Mouse (Mus musculus): ENCODE measurements at regions not wholly inside any gene's neighbourhood (a gene's known extent, or its start where the extent isn't known, plus 50 kb on each side); places are given as distances from the start of the nearest gene placed in this dataset.

- H3K4me3 ChIP-seq (ENCODE audit: low read length): no peak overlapping the region
- ATAC-seq (replicated peaks; ENCODE audit: extremely low read depth, insufficient read depth, low FRiP score): no peak
- no peaks in the 10 kb centered on the region for H3K9me3 ChIP-seq (replicated peaks; ENCODE audit: control insufficient read depth, low read length)
- H3K36me3 ChIP-seq (ENCODE audit: control insufficient read depth, insufficient read depth): no peaks in the 10 kb centered on the region
- H3K27ac ChIP-seq (ENCODE audit: low read length): no peak overlapping the region
- no peaks in the 10 kb centered on the region for H3K27me3 ChIP-seq (ENCODE audit: control insufficient read depth, insufficient read depth, low read length)
- no peaks in the 10 kb centered on the region for H3K4me1 ChIP-seq (ENCODE audit: control insufficient read depth, insufficient read depth, low read length)
- no peak overlapping the region for H3K9ac ChIP-seq (ENCODE audit: low read length)
- 82% methylated on average over 7 of the region's 7 CpGs for WGBS
- no peak overlapping the region for H3K4me2 ChIP-seq (ENCODE audit: low read depth, low read length)
Measured at GRCm38 (mm10) chr7:68907867-68908266, 158.8 kb upstream of the Arrdc4 start.

GRCm38 (mm10) chr7:68906771-68907395 lies 157.8 kb upstream of the Arrdc4 start:
- Histone ChIP-seq H3K36me3 (ENCODE audit: control insufficient read depth, insufficient read depth) (no peaks in the 10 kb centered on the region), H3K27me3 (ENCODE audit: control insufficient read depth, insufficient read depth, low read length) (no peaks in the 10 kb centered on the region), H3K4me1 (ENCODE audit: control insufficient read depth, insufficient read depth, low read length) (no peaks in the 10 kb centered on the region), H3K9me3 (replicated peaks; ENCODE audit: control insufficient read depth, low read length) (no peaks in the 10 kb centered on the region), H3K9ac (ENCODE audit: low read length) (no peak overlapping the region), H3K4me2 (ENCODE audit: low read depth, low read length) (no peak overlapping the region), H3K27ac (ENCODE audit: low read length) (no peak overlapping the region), H3K4me3 (ENCODE audit: low read length) (no peak overlapping the region)
- 81% methylated on average over 8 of the region's 8 CpGs for WGBS
- no peak for ATAC-seq (replicated peaks; ENCODE audit: extremely low read depth, insufficient read depth, low FRiP score)

- no peaks in the 10 kb centered on the region for H3K4me1 ChIP-seq (ENCODE audit: control insufficient read depth, insufficient read depth, low read length)
- 68% methylated on average over 4 of the region's 4 CpGs for WGBS
- H3K36me3 ChIP-seq (ENCODE audit: control insufficient read depth, insufficient read depth): no peaks in the 10 kb centered on the region
- H3K9me3 ChIP-seq (replicated peaks; ENCODE audit: control insufficient read depth, low read length): no peaks in the 10 kb centered on the region
- no peak for ATAC-seq (replicated peaks; ENCODE audit: extremely low read depth, insufficient read depth, low FRiP score)
- no peak overlapping the region for H3K27ac ChIP-seq (ENCODE audit: low read length)
- H3K9ac ChIP-seq (ENCODE audit: low read length): no peak overlapping the region
- no peak overlapping the region for H3K4me2 ChIP-seq (ENCODE audit: low read depth, low read length)
- no peaks in the 10 kb centered on the region for H3K27me3 ChIP-seq (ENCODE audit: control insufficient read depth, insufficient read depth, low read length)
- H3K4me3 ChIP-seq (ENCODE audit: low read length): no peak overlapping the region
Measured at GRCm38 (mm10) chr7:68905793-68906192, 156.8 kb upstream of the Arrdc4 start.

GRCm38 (mm10) chr7:68886173-68886572 lies 137.1 kb upstream of the Arrdc4 start:
- H3K27me3 ChIP-seq (ENCODE audit: control insufficient read depth, insufficient read depth, low read length): no peaks in the 10 kb centered on the region
- ATAC-seq (replicated peaks; ENCODE audit: extremely low read depth, insufficient read depth, low FRiP score): no peak
- H3K4me1 ChIP-seq (ENCODE audit: control insufficient read depth, insufficient read depth, low read length): no peaks in the 10 kb centered on the region
- H3K27ac ChIP-seq (ENCODE audit: low read length): no peak overlapping the region
- H3K9me3 ChIP-seq (replicated peaks; ENCODE audit: control insufficient read depth, low read length): no peaks in the 10 kb centered on the region
- H3K36me3 ChIP-seq (ENCODE audit: control insufficient read depth, insufficient read depth): no peaks in the 10 kb centered on the region
- no peak overlapping the region for H3K4me2 ChIP-seq (ENCODE audit: low read depth, low read length)
- no peak overlapping the region for H3K4me3 ChIP-seq (ENCODE audit: low read length)
- no peak overlapping the region for H3K9ac ChIP-seq (ENCODE audit: low read length)

GRCm38 (mm10) chr7:68873008-68873407 lies 124.0 kb upstream of the Arrdc4 start:
- H3K27me3 ChIP-seq (ENCODE audit: control insufficient read depth, insufficient read depth, low read length): no peaks in the 10 kb centered on the region
- H3K4me2 ChIP-seq (ENCODE audit: low read depth, low read length): no peak overlapping the region
- no peaks in the 10 kb centered on the region for H3K4me1 ChIP-seq (ENCODE audit: control insufficient read depth, insufficient read depth, low read length)
- WGBS: 59% methylated on average over 5 of the region's 5 CpGs
- H3K9ac ChIP-seq (ENCODE audit: low read length): no peak overlapping the region
- no peak for ATAC-seq (replicated peaks; ENCODE audit: extremely low read depth, insufficient read depth, low FRiP score)
- H3K9me3 ChIP-seq (replicated peaks; ENCODE audit: control insufficient read depth, low read length): no peaks in the 10 kb centered on the region
- H3K36me3 ChIP-seq (ENCODE audit: control insufficient read depth, insufficient read depth): no peaks in the 10 kb centered on the region
- H3K27ac ChIP-seq (ENCODE audit: low read length): no peak overlapping the region
- H3K4me3 ChIP-seq (ENCODE audit: low read length): no peak overlapping the region

GRCm38 (mm10) chr7:68864322-68865031 lies 115.4 kb upstream of the Arrdc4 start:
- Histone ChIP-seq H3K4me3 (ENCODE audit: low read length) (no peak overlapping the region), H3K4me2 (ENCODE audit: low read depth, low read length) (no peak overlapping the region), H3K27me3 (ENCODE audit: control insufficient read depth, insufficient read depth, low read length) (no peaks in the 10 kb centered on the region), H3K9me3 (replicated peaks; ENCODE audit: control insufficient read depth, low read length) (no peaks in the 10 kb centered on the region), H3K27ac (ENCODE audit: low read length) (no peak overlapping the region), H3K9ac (ENCODE audit: low read length) (no peak overlapping the region), H3K4me1 (ENCODE audit: control insufficient read depth, insufficient read depth, low read length) (no peaks in the 10 kb centered on the region), H3K36me3 (ENCODE audit: control insufficient read depth, insufficient read depth) (no peaks in the 10 kb centered on the region)
- WGBS: 61% methylated on average over 7 of the region's 7 CpGs
- ATAC-seq (replicated peaks; ENCODE audit: extremely low read depth, insufficient read depth, low FRiP score): no peak

- no peak for ATAC-seq (replicated peaks; ENCODE audit: extremely low read depth, insufficient read depth, low FRiP score)
- H3K9me3 ChIP-seq (replicated peaks; ENCODE audit: control insufficient read depth, low read length): no peaks in the 10 kb centered on the region
- no peak overlapping the region for H3K4me3 ChIP-seq (ENCODE audit: low read length)
- 44% methylated on average over 2 of the region's 2 CpGs for WGBS
- H3K36me3 ChIP-seq (ENCODE audit: control insufficient read depth, insufficient read depth): no peaks in the 10 kb centered on the region
- no peaks in the 10 kb centered on the region for H3K4me1 ChIP-seq (ENCODE audit: control insufficient read depth, insufficient read depth, low read length)
- H3K27me3 ChIP-seq (ENCODE audit: control insufficient read depth, insufficient read depth, low read length): no peaks in the 10 kb centered on the region
- no peak overlapping the region for H3K4me2 ChIP-seq (ENCODE audit: low read depth, low read length)
- no peak overlapping the region for H3K27ac ChIP-seq (ENCODE audit: low read length)
- H3K9ac ChIP-seq (ENCODE audit: low read length): no peak overlapping the region
Measured at GRCm38 (mm10) chr7:68858471-68859210, 109.6 kb upstream of the Arrdc4 start.

GRCm38 (mm10) chr7:68851981-68852575 lies 103.0 kb upstream of the Arrdc4 start:
- no peak overlapping the region for H3K9ac ChIP-seq (ENCODE audit: low read length)
- no peak overlapping the region for H3K4me3 ChIP-seq (ENCODE audit: low read length)
- H3K4me2 ChIP-seq (ENCODE audit: low read depth, low read length): no peak overlapping the region
- no peaks in the 10 kb centered on the region for H3K9me3 ChIP-seq (replicated peaks; ENCODE audit: control insufficient read depth, low read length)
- 48% methylated on average over 3 of the region's 3 CpGs for WGBS
- no peaks in the 10 kb centered on the region for H3K4me1 ChIP-seq (ENCODE audit: control insufficient read depth, insufficient read depth, low read length)
- H3K27ac ChIP-seq (ENCODE audit: low read length): no peak overlapping the region
- no peaks in the 10 kb centered on the region for H3K36me3 ChIP-seq (ENCODE audit: control insufficient read depth, insufficient read depth)
- ATAC-seq (replicated peaks; ENCODE audit: extremely low read depth, insufficient read depth, low FRiP score): no peak
- no peaks in the 10 kb centered on the region for H3K27me3 ChIP-seq (ENCODE audit: control insufficient read depth, insufficient read depth, low read length)

- H3K9ac ChIP-seq (ENCODE audit: low read length): peak overlapping the region; percentile 39; the same call in 1 of the 2 replicates
- H3K36me3 ChIP-seq (ENCODE audit: control insufficient read depth, insufficient read depth): no peaks in the 10 kb centered on the region
- H3K9me3 ChIP-seq (replicated peaks; ENCODE audit: control insufficient read depth, low read length): no peaks in the 10 kb centered on the region
- WGBS: 13% methylated on average over 7 of the region's 7 CpGs
- H3K27ac ChIP-seq (ENCODE audit: low read length): 0 out of 2 replicates have a peak overlapping the region, but pooled peaks have one; percentile 4
- no peaks in the 10 kb centered on the region for H3K27me3 ChIP-seq (ENCODE audit: control insufficient read depth, insufficient read depth, low read length)
- H3K4me3 ChIP-seq (ENCODE audit: low read length): no peak overlapping the region
- peak overlapping the region; percentile 8 for H3K4me2 ChIP-seq (ENCODE audit: low read depth, low read length)
- ATAC-seq (replicated peaks; ENCODE audit: extremely low read depth, insufficient read depth, low FRiP score): no peak
- H3K4me1 ChIP-seq (ENCODE audit: control insufficient read depth, insufficient read depth, low read length): peaks cover 8% of the 10 kb centered on the region
Measured at GRCm38 (mm10) chr7:68844606-68845005, 95.6 kb upstream of the Arrdc4 start.
